Mouse (Mus musculus) induced T-regulatory cell, adult 2 months (primary cell): Measurements from ENCODE around the gene Rarg.

Experiments used
- DNase-seq: peaks from one replicate; pipeline ENCODE4 v3.0.0-alpha.2; 2012; ENCODE audit warnings: low read depth

Gene Rarg

DNA sequence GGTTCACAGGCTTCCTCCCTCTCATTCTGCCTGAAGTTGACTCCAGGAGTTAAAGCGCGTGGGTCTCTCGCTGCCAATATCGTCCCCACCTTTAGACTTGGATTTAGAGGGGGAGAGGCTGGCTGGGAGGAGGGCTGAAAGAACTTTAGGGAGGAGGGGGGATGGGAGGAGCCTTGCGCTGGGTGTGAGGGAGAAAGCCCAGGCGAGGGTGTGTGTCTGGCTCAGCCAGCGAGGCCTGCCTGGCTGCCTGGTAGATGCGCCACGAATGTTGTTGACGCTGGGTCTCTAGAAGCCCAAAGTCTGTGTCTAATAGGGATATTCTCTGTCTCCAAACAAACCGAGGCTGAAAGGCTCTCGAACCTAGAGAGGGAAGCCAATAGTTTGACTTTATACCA is 756 bp upstream of the Rarg start:
- no peak for DNase-seq

GRCm38 (mm10) chr15:102256431-102257201 is 701 bp downstream of the Rarg start:
- no peak for DNase-seq

GRCm38 (mm10) chr15:102255547-102256255 is 1.6 kb downstream of the Rarg start:
- DNase-seq: no peak

DNA sequence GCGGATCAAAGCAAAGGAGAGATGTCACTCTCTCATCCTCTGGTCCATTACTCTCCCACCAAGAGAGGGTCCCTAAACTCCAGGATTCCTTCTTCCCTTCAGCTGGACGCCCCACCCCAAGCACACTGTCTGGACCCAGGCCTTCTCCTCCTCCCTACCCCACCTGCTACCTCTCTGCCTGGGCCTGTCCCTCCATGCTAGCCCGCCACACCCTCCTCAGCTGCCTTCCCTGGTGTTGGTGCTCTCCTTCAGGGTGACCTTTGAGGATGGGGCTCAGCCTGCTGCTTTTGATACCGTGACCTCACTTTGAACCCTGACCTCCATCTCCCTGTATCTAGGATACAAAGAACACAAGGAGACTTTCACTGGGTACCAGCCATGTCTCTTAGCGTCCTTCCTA is 6.8 kb downstream of the Rarg start:
- DNase-seq: no peak

DNA sequence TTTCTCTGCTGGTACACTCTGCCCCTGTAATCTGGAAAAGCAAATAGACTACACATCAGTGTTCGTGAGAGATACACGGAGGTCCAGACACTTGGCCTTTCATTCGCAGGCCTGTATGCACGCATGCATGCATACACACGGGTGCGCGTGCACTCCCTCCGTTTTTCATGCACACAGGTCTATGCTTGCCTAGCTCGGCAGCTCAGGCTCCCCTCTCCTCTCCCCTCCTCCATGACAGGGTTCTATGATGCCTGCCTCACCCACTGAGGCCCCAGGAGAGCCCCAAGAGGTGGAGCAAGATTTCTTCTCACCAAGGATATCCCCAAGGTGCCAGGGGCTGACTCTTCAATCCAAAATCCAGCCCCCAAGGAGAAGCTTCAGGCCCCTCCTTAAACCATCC is 7.3 kb downstream of the Rarg start:
- no peak for DNase-seq

DNA sequence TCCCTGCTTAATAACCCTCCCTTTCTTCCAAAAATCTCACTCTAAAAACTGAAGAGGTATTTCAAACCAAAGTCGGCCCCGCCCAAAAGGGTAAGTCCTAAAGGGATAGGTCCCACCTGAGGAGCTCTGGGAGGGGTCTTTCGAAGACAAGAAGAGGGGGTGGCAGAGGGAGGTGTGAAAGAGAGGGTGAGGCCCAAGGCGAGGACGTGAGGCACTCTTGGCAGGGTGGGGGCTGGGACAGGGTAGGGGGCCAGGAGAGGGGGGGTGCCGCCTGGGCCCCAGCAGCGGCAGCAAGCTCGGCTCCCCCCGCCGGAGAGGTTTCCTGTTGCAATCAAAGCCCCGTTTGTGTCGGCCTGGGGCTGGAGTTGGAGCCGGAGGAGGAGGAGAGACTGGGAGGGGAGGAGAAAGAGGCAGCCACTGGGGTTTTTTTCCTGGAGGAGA is 8.0 kb downstream of the Rarg start:
- no peak for DNase-seq

DNA sequence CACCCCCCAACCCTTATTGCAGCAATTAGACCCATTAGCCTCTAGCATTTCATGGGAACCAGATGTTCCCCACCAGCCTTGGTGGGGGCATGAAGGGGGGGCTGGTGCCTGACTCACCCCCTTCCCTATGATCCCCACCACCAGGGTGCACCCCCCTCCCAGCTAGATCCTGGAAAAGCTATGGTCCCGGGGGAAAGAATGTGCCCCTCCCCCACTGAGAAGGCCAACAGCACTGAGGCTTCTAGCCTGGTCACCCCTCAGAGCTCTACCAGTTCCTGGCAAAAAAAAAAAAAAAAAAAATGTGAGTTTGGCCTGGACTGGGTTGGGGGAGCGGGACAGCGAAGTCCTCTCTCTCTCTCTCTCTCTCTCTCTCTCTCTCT is 8.5 kb downstream of the Rarg start:
- no peak for DNase-seq

- no peak for DNase-seq
These were observed 9.0 kb downstream of the Rarg start for GRCm38 (mm10) chr15:102248131-102248811.

GRCm38 (mm10) chr15:102247252-102248130 is 9.8 kb downstream of the Rarg start:
- DNase-seq: no peak

DNA sequence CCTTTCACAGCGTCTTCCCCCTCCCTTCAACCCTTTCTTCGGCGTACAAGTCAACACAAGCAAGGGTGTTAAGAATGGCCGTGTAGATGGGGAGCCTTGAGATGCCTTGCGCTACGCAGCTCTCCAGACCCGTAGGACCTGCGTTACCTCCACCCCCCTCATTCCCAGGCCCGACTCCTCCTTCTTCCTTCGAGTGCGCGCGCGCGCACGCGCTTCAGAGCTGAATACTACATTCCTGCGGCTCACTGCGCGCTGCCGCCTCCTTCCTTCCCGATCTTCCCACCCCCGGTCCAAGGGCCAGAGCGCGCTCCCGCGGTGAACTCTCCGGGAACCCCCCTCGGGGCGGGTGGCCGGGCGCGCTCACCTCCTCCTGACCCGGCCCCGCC is 10.5 kb downstream of the Rarg start:
- peak; percentile 90 for DNase-seq

- DNase-seq: peak; percentile 94
These were observed 11.2 kb downstream of the Rarg start for GRCm38 (mm10) chr15:102245891-102246741.

DNA sequence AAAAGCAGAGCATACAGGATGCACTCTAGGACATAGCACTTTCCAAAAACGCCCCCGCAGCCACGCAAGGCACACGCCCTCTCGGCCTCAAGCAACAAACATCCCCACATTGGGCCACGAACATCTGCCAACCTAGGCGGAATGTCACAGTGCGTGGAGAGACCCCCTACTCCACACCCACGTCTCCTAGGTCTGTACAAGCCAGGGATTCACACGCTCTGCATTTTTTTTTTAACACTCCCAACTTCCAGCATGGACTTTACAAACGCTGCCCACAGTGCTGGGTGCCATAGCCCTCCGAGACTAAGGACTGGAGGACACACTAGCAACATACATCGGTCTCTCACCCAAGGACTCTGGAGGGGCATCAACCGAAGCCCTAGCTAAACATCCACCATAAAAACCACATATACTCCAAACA is 11.8 kb downstream of the Rarg start:
- peak; percentile 73 for DNase-seq

- peak; percentile 51 for DNase-seq
These were observed 12.8 kb downstream of the Rarg start for GRCm38 (mm10) chr15:102244306-102245191.

DNA sequence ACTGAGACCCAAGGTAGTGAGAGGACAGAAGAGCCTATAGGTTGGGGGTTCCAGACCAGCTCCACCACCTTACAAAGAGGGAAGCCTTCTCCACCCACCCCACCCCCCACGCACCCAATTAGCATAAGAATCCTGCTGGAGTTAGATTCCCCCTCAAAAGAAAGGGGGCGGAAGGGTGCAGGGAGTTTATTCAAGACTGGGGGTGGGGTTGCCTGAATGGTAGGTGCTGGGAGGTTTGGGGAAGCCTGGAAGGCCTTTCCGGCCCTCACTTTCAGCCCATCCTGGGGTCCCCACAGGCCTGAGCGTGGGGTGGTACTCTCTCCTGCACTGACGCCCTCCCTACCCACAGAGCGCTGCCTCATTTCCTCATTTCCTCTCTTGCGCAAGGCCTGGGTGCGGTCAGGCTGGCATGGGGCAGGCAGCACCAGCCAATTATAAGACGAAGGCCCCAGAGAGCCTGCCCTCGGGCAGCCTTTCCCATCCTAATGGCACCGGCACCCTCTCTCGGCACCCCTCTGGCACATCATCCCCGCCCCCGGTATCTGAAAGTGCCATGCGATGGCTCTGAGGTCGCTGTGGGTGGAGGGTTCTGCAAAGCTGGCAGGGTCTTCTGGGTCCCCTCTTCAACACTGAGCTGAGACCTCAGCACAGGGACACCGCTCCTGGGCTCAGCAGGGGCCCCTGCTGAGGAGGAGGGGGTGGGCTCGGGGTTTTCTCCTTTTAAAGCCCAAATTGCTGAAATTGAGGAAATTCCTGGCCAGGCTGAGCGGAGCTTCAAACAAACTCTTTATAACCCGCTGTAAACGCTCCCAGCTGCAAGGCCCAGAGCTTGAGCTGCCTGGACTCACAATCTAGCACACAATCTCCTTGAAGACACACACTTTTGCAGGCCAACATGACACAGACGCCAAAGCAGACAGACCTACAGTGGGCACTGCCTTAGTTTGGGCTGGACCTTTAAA is 13.8 kb downstream of the Rarg start:
- peak; percentile 78 for DNase-seq

- no peak for DNase-seq
These were observed 14.7 kb downstream of the Rarg start for GRCm38 (mm10) chr15:102242404-102243228.

DNA sequence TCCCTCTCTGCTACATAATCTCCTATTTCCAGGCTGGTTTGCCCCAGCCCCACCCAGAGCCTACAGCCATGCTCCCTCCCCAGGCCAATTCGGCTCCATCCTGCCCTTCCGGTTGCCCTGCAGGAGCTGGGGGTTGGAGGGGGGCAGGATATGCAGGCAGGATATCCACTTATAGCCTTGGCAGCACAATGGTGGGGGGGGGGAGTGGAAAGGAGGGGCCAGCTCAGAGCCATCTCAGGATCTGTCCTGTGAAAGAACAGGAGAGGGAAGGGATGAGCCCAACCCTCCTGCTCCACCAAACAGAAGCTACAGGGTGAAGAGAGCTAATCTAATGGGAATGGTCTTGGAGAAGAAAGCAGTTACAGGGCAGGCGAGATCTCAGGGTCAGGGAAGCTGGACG is 16.7 kb downstream of the Rarg start:
- no peak for DNase-seq

GRCm38 (mm10) chr15:102239851-102240250 is 17.5 kb downstream of the Rarg start:
- no peak for DNase-seq

GRCm38 (mm10) chr15:102239260-102239590 is 18.1 kb downstream of the Rarg start:
- DNase-seq: peak; percentile 87
